Mouse (Mus musculus) ES-E14 (cell line): ENCODE results near the gene Scn1a. TPM values are rescaled to one million over a fixed set of nuclear protein-coding genes. Genes with fewer than 3 reads are reported as not detected.

Experiments
- DNase-seq: peaks from one replicate; pipeline ENCODE4 v3.0.0-alpha.2; 2013; ENCODE audit warnings: low read depth, low spot score
- H3K27ac ChIP-seq: 2 replicates; pipeline ENCODE4 v1.5.1; 2012; ENCODE audit warnings: low read depth, mild to moderate bottlenecking, low read length, moderate library complexity, mixed read lengths; ENCODE audit not compliant: poor library complexity, insufficient read depth, severe bottlenecking
- H3K36me3 ChIP-seq: 2 replicates; pipeline ENCODE4 v1.6.1; 2012; ENCODE audit warnings: mild to moderate bottlenecking, low read length, moderate library complexity, mixed read lengths; ENCODE audit not compliant: control insufficient read depth, poor library complexity, insufficient read depth, severe bottlenecking
- H3K4me1 ChIP-seq, 2 experiments: fragments of 150-350 bp in 1 of 2; sonication (generic) in 1 of 2; 2 replicates each; pipeline ENCODE4 v1.6.1; 2012; ENCODE audit warnings: low read length in 2 of 2, mild to moderate bottlenecking in 1 of 2, mixed read lengths in 1 of 2; ENCODE audit not compliant: control insufficient read depth in 2 of 2, insufficient read depth in 2 of 2, poor library complexity in 1 of 2
- H3K4me3 ChIP-seq, 2 experiments: fragments of 150-350 bp in 1 of 2; sonication (generic) in 1 of 2; 2 replicates each; pipeline ENCODE4 v1.5.1; 2012; ENCODE audit warnings: low read length in 2 of 2, low read depth in 1 of 2, mild to moderate bottlenecking in 1 of 2, mixed read lengths in 1 of 2; ENCODE audit not compliant: insufficient read depth in 1 of 2, poor library complexity in 1 of 2, severe bottlenecking in 1 of 2
- H3K9ac ChIP-seq: 2 replicates; pipeline ENCODE4 v1.6.1; 2012; ENCODE audit warnings: low read depth, mild to moderate bottlenecking, low read length, mixed read lengths; ENCODE audit not compliant: poor library complexity, insufficient read depth, severe bottlenecking
- H3K9me3 ChIP-seq: fragments of 150-350 bp; sonication (generic); 2 replicates; pipeline ENCODE4 v1.6.1; 2012; ENCODE audit warnings: low read depth, mild to moderate bottlenecking, low read length; ENCODE audit not compliant: control insufficient read depth, insufficient read depth
- CHD2 ChIP-seq: IDR thresholded peaks from 2 replicates; pipeline ENCODE4 v1.6.1; 2014; ENCODE audit warnings: mild to moderate bottlenecking, low read depth, low read length, inconsistent platforms
- HCFC1 ChIP-seq: IDR thresholded peaks from 2 replicates; pipeline ENCODE4 v1.6.1; 2012; ENCODE audit warnings: low read length, inconsistent platforms, borderline replicate concordance; ENCODE audit not compliant: insufficient read depth
- MAFK ChIP-seq: IDR thresholded peaks from 2 replicates; pipeline ENCODE4 v1.6.1; 2014; ENCODE audit warnings: mild to moderate bottlenecking, low read depth, low read length, inconsistent platforms; ENCODE audit not compliant: insufficient read depth
- ZC3H11A ChIP-seq: IDR thresholded peaks from 2 replicates; pipeline ENCODE4 v1.6.1; 2012; ENCODE audit warnings: low read depth, mild to moderate bottlenecking, inconsistent platforms, low read length, borderline replicate concordance
- ZNF384 ChIP-seq: IDR thresholded peaks from 2 replicates; pipeline ENCODE4 v1.6.1; 2012; ENCODE audit warnings: low read depth, low read length, inconsistent platforms
- in situ Hi-C, 2 experiments: fragments of 600-800 bp; cut with MboI; formaldehyde crosslinking; loops; one replicate each; pipeline ENCODE4 v1.15.1; 2025; ENCODE audit warnings: low sequenced_read_pairs in 2 of 2, inconsistent platforms in 1 of 2; ENCODE audit not compliant: unreplicated experiment in 2 of 2
- total RNA-seq: library from RNA; depleted of rRNA; stranded (reverse); fragments of 300-350 nt; gene quantifications from 2 replicates; pipeline ENCODE4 v1.2.3, GENCODE M21; 2012; rRNA removed

Gene Scn1a
- total RNA-seq = 0.11 and 0.13 TPM in 2 replicates

DNA sequence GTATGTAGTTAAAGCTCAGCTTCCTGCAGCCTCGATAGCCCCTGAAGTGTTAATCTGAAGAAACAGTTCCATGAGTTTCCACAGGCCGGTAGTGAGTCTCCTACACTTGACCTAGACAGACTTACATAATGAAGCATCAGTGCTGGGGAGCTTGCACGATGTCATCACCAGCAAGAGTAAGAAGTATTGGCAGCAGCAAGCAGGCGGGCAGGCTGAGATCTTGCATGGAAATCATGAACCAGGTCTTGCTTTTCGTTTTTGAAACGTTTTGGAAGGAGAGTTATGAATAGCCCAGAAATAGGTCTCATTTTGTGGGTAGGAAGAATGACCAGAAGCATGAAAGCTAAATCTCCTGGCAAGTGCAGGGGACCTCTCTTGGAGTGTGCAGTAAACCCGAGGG lies at the start of gene Scn1a:
Scn1a (minus strand) TSS at position 130 of the 400 bp plus-strand sequence.
- peaks cover 0 to 2% of the 10 kb centered on the region in 2 experiments; a peak in 1 of 4 replicates for H3K4me1 ChIP-seq
- no peak within 1 kb of the TSS for H3K27ac ChIP-seq
- peak within 1 kb of the TSS; percentile 0 to 13; a peak in 2 of 4 replicates for H3K4me3 ChIP-seq
- in situ Hi-C loops = no loop called here
- H3K36me3 ChIP-seq = no peaks in the 10 kb centered on the region
- TF ChIP-seq MAFK = no peak
- no peak for TF ChIP-seq HCFC1
- no peak for TF ChIP-seq CHD2
- no peak for TF ChIP-seq ZC3H11A
- TF ChIP-seq ZNF384 = no peak
- no peak for DNase-seq
- no peak within 1 kb of the TSS for H3K9ac ChIP-seq
- no peaks in the 10 kb centered on the region for H3K9me3 ChIP-seq

- Histone ChIP-seq H3K4me3 (no peak overlapping the region), H3K9ac (no peak overlapping the region), H3K36me3 (no peaks in the 10 kb centered on the region), H3K9me3 (no peaks in the 10 kb centered on the region), H3K27ac (no peak overlapping the region), H3K4me1 (no peaks in the 10 kb centered on the region)
- DNase-seq = no peak
- TF ChIP-seq ZC3H11A (no peak), CHD2 (no peak), MAFK (no peak), HCFC1 (no peak), ZNF384 (no peak)
- in situ Hi-C loops = loop anchor here in 1 of 2 experiments (10.0 kb wide), 1 partner anchor 166 kb away; no protein-coding TSS in a partner anchor
Observed at GRCm38 (mm10) chr2:66478395-66478794, 37.8 kb upstream of the Scn1a start.

- Histone ChIP-seq H3K4me3 (no peak overlapping the region), H3K4me1 (no peaks in the 10 kb centered on the region)
- in situ Hi-C loops = loop anchor here in 1 of 2 experiments (10.0 kb wide), 1 partner anchor 171 kb away; no protein-coding TSS in a partner anchor
Observed at GRCm38 (mm10) chr2:66473181-66473822, 32.7 kb upstream of the Scn1a start.

GRCm38 (mm10) chr2:66465484-66465883 lies 24.8 kb upstream of the Scn1a start:
- H3K4me1 ChIP-seq = no peaks in the 10 kb centered on the region
- no peak for TF ChIP-seq ZNF384
- no peak for TF ChIP-seq MAFK
- TF ChIP-seq CHD2 = no peak
- TF ChIP-seq ZC3H11A = no peak
- no peak for TF ChIP-seq HCFC1
- H3K36me3 ChIP-seq = no peaks in the 10 kb centered on the region
- H3K9ac ChIP-seq = no peak overlapping the region
- H3K9me3 ChIP-seq = no peaks in the 10 kb centered on the region
- H3K4me3 ChIP-seq = no peak overlapping the region
- no peak overlapping the region for H3K27ac ChIP-seq
- no peak for DNase-seq
- in situ Hi-C loops = no loop called here

More at GRCm38 (mm10) chr2:66473181-66473822, 32.7 kb upstream of the Scn1a start:
- Histone ChIP-seq H3K9me3 (no peaks in the 10 kb centered on the region), H3K27ac (no peak overlapping the region), H3K9ac (no peak overlapping the region), H3K36me3 (no peaks in the 10 kb centered on the region)
- DNase-seq = no peak
- TF ChIP-seq CHD2 (no peak), ZNF384 (no peak), MAFK (no peak), ZC3H11A (no peak), HCFC1 (no peak)
